Mouse (Mus musculus): ENCODE results near the gene Diaph2. TPM values are rescaled to one million over a fixed set of nuclear protein-coding genes. Genes with fewer than 3 reads are reported as not detected.

Gene Diaph2
- polyA plus RNA-seq, 1 experiment: not detected

DNA sequence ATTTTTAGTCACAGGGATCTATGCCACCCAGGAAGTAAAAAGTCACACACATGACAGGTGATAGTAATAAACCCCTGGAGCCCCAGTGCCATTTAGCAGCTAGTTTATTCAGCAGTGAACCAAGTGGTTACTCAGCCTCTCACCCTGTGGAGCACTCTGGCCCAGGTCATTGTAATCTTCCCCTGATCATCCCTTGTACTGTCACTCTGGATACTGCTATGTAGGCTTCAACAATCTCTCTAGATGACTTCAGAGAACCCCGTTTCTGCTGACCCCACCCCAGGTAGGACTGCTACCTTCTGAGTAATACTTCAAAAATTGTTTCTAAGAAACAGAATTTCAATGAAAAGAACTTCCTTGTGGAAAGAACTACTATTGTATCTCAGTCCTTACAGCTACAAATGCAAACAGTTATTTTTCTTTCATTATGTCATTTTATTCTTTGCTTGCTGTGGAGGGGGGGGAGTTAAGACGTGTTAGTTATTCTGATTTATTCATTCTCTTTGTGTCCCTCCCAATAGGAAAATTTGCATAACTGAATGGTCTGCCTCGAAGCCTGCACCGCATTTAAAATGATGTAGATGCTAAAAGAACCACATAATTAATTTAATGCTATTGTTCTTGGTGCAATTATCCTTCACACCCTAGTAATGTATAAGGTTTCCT lies 702.4 kb downstream of the Diaph2 start:
- TF ChIP-seq POLR2A (IDR thresholded peaks at IDR 0.05; ENCODE audit: insufficient read depth, low read depth, low read length): no peak
- no peak for TF ChIP-seq CTCF (IDR thresholded peaks at IDR 0.05; ENCODE audit: insufficient read depth, low read depth, low read length)
- no peak overlapping the region for H3K4me3 ChIP-seq (ENCODE audit: insufficient read depth, low read depth, low read length)
- WGBS: 31% methylated on average over 4 of the region's 4 CpGs
- H3K4me1 ChIP-seq (ENCODE audit: control insufficient read depth, insufficient read depth, low read length): no peaks in the 10 kb centered on the region
- no peak overlapping the region for H3K27ac ChIP-seq (ENCODE audit: insufficient read depth, low read depth, low read length)

DNA sequence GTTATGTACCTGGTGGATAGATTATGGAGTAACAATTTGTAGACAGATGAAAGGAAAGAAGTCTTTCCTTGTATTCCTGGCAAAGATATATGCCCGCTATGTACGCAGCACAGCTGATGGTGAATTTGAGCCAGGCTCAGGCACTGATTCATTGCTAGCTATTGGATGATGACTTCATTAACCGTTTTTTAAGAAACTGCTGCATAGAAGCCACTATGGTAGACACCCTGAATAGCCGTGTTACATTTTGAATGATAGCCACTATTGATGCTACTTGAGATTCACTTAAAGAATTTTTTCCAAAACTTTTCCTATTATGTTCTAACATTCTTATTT lies 702.9 kb downstream of the Diaph2 start:
- H3K4me3 ChIP-seq (ENCODE audit: insufficient read depth, low read depth, low read length): no peak overlapping the region
- no peak overlapping the region for H3K27ac ChIP-seq (ENCODE audit: insufficient read depth, low read depth, low read length)
- WGBS: 62% methylated on average over 4 of the region's 4 CpGs
- no peaks in the 10 kb centered on the region for H3K4me1 ChIP-seq (ENCODE audit: control insufficient read depth, insufficient read depth, low read length)
- TF ChIP-seq CTCF (IDR thresholded peaks at IDR 0.05; ENCODE audit: insufficient read depth, low read depth, low read length) (no peak), POLR2A (IDR thresholded peaks at IDR 0.05; ENCODE audit: insufficient read depth, low read depth, low read length) (no peak)

DNA sequence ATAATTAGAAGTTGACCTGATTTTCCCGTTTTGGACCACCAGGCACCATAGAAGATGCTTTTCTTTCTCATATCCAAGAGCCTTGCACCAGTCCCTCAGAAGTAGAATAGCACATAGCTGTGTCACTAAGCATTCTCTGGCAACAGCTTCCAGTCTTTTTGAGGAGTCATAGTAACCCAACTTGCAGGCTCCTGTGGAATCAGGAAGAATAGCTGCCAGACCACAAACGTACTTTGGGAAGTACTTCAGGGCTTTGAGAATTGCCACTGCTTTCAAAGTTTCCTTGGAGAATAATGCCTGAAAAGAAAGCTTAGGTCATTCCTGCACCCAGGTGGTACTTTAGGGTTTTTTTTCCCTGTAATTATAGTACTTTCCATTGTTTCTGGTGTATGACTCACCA lies 723.6 kb downstream of the Diaph2 start:
- TF ChIP-seq POLR2A (IDR thresholded peaks at IDR 0.05; ENCODE audit: insufficient read depth, low read depth, low read length) (no peak), CTCF (IDR thresholded peaks at IDR 0.05; ENCODE audit: insufficient read depth, low read depth, low read length) (no peak)
- H3K4me3 ChIP-seq (ENCODE audit: insufficient read depth, low read depth, low read length): no peak overlapping the region
- WGBS: 22% methylated on average over 2 of the region's 2 CpGs
- H3K4me1 ChIP-seq (ENCODE audit: control insufficient read depth, insufficient read depth, low read length): no peaks in the 10 kb centered on the region
- H3K27ac ChIP-seq (ENCODE audit: insufficient read depth, low read depth, low read length): no peak overlapping the region

DNA sequence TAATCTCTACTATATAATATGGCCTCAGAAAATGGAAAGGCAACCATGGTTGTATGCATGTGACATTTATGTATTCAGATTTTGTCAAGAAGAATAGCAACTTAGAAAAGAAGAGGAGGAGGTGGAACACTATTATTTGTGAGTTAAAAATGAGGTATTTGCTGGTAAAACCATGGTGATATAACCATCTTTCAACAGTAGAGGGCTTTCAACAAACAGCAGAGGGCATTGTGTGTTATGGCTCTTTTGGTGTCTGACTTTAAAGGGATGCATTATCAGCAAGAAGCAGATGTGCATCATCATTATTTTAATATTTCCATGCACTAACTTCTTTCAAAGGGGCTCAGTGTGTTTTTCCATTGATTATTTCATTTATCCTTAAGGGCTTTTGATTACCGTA lies 731.3 kb downstream of the Diaph2 start:
- WGBS: 97% methylated on average over 1 of the region's 1 CpGs
- Histone ChIP-seq H3K4me3 (ENCODE audit: insufficient read depth, low read depth, low read length) (no peak overlapping the region), H3K4me1 (ENCODE audit: control insufficient read depth, insufficient read depth, low read length) (no peaks in the 10 kb centered on the region), H3K27ac (ENCODE audit: insufficient read depth, low read depth, low read length) (no peak overlapping the region)
- TF ChIP-seq CTCF (IDR thresholded peaks at IDR 0.05; ENCODE audit: insufficient read depth, low read depth, low read length) (no peak), POLR2A (IDR thresholded peaks at IDR 0.05; ENCODE audit: insufficient read depth, low read depth, low read length) (no peak)

DNA sequence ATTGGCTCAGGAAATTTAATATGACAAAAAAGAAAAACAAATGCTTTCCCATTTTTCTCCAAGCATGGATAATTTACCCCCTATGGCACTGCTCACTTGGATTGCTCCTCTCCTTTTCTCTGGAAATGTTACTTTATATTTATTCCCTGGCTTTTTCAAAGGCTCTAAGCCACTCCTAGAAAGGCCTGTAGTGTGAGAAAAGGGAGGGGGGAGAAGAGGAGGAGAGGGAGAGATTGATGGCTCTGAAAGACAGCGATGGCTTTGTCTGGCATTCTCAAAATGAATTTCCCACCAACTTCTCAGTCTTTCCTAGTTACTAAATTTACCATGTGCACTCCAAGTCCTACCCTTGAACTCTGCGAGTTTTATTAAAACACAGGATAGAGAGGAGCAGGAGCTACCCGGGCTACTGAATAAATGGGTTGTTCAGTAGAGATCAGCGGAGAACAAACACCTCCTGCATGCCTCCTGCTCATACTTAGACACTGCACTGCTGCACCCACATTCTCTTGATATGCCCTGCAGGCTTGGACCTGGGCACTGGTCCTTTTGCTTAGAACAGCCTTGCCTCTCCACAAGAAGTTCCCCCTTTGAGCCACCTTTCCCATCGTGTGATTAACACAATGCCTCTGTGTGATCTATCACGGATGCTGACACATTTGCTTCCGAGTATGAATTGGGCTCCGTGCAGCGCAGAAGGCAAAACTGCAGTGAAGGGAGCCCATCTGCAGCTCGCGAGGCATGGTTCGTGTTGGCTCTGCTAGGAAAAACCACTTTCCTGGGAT lies 753.3 kb downstream of the Diaph2 start:
- TF ChIP-seq CTCF (IDR thresholded peaks at IDR 0.05; ENCODE audit: insufficient read depth, low read depth, low read length) (no peak), POLR2A (IDR thresholded peaks at IDR 0.05; ENCODE audit: insufficient read depth, low read depth, low read length) (no peak)
- no peak overlapping the region for H3K4me3 ChIP-seq (ENCODE audit: insufficient read depth, low read depth, low read length)
- no peaks in the 10 kb centered on the region for H3K4me1 ChIP-seq (ENCODE audit: control insufficient read depth, insufficient read depth, low read length)
- 44% methylated on average over 12 of the region's 12 CpGs for WGBS
- H3K27ac ChIP-seq (ENCODE audit: insufficient read depth, low read depth, low read length): no peak overlapping the region

DNA sequence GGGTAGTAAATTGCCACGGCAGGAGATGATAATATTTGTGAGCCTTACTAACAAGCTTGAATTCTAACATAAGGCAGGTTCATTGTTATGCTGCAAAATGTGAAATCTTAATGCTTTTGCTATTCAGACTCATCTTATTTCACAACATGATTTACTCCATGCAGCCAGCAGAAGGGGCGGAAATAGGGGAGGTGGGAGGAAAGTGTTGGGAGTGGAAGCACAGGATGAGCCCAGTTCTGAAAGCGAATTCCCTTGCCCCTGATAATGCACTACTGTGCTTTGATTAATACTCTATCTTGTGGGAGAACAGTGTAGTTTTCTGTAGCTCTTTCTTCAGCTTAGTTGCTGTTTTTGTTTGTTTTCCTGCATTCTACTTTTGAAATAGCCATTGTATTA lies 753.9 kb downstream of the Diaph2 start:
- no peak overlapping the region for H3K4me3 ChIP-seq (ENCODE audit: insufficient read depth, low read depth, low read length)
- TF ChIP-seq CTCF (IDR thresholded peaks at IDR 0.05; ENCODE audit: insufficient read depth, low read depth, low read length): no peak
- TF ChIP-seq POLR2A (IDR thresholded peaks at IDR 0.05; ENCODE audit: insufficient read depth, low read depth, low read length): no peak

DNA sequence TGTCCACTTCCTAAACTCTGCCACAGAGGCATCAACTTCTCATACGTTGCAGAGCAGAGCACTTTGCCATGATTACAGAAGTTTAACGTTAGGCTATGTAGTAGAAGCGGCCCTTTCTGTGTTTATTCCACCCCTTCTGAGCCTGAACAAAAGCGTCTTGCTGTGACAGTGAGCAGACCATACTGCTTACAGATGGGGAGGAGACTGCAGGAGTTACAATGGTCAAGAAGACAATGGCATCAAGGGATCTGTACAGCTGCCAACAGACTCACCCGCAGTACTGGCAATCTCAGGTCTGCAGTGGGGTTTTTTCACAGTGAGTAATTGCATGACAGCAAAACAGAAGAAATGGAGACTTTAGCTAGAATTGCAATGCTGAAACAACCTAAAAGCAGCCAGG lies 756.1 kb downstream of the Diaph2 start:
- H3K4me3 ChIP-seq (ENCODE audit: insufficient read depth, low read depth, low read length): no peak overlapping the region
- no peak overlapping the region for H3K27ac ChIP-seq (ENCODE audit: insufficient read depth, low read depth, low read length)
- no peaks in the 10 kb centered on the region for H3K4me1 ChIP-seq (ENCODE audit: control insufficient read depth, insufficient read depth, low read length)
- no peak for TF ChIP-seq POLR2A (IDR thresholded peaks at IDR 0.05; ENCODE audit: insufficient read depth, low read depth, low read length)
- TF ChIP-seq CTCF (IDR thresholded peaks at IDR 0.05; ENCODE audit: insufficient read depth, low read depth, low read length): no peak
- WGBS: 40% methylated on average over 5 of the region's 5 CpGs

More for the DNA sequence above, 753.9 kb downstream of the Diaph2 start:
- Histone ChIP-seq H3K27ac (ENCODE audit: insufficient read depth, low read depth, low read length) (no peak overlapping the region), H3K4me1 (ENCODE audit: control insufficient read depth, insufficient read depth, low read length) (no peaks in the 10 kb centered on the region)
- WGBS: 58% methylated on average over 3 of the region's 3 CpGs
